Mouse (Mus musculus) cerebellum, adult (tissue): ENCODE measurements around the gene 2810006K23Rik.

Experiments
- ATAC-seq: cut with Nextera tagmentation; 2 replicates; pipeline ENCODE4 v1.9.2; 2017; ENCODE audit warnings: mild to moderate bottlenecking, moderate library complexity, mixed read lengths; ENCODE audit not compliant: insufficient number of reproducible peaks, low FRiP score, low TSS enrichment

Gene 2810006K23Rik

DNA sequence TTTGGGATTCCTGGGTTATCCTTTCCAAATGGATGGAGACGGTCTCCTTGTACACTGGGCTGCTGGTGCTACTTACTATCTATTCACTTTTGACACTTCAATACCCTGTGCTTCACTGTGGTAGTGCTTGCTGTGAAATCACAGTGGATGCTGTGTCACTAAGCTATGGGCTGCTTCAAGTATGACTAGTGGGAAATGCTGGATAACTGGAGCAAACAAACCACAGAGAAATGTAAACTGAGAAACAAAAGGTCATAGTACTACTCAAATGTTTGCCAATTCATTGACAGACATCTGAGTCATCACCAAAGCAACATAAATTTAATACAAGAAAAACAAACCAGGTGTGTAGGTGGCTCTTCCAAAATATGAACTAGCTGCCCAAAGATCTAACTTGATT is 48.5 kb downstream of the 2810006K23Rik start:
- no peak for ATAC-seq

DNA sequence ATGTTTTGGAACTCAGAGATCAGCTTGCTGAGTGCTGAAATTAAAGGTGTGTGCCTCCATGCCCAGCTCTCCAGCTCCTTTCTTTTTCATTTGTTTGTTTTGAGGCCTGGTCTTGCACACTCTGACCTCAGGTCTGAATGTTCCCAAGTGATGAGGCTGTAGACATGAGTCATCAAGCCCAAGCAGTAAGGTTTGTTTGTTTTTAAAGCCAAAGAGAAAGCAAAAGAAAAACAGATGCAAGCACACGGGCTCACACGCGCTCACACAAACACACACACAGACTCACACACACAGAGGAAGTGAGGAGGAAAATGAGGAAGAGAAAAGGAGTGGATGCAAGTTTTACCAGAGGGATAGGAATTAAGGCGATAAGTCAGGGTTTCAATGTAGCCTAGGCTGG is 49.3 kb downstream of the 2810006K23Rik start:
- ATAC-seq = no peak

DNA sequence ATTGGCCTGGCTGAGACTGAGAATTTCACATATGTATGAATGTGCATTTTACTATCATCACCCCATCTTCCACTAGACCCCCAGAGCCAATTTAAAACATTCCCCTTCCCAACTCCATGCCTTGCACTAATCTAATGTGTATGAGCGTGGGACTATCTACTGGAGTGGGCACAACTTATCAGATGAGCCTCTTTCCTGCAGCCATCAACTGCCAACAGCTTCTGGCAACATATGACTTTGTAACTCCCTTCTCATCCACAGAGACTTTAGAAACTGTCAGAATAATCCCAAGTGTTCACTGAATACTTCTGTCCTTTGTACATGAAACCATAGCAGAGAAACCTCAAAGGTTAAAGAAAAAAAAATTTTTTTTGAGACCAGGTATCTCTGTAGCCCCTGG is 52.2 kb downstream of the 2810006K23Rik start:
- no peak for ATAC-seq

DNA sequence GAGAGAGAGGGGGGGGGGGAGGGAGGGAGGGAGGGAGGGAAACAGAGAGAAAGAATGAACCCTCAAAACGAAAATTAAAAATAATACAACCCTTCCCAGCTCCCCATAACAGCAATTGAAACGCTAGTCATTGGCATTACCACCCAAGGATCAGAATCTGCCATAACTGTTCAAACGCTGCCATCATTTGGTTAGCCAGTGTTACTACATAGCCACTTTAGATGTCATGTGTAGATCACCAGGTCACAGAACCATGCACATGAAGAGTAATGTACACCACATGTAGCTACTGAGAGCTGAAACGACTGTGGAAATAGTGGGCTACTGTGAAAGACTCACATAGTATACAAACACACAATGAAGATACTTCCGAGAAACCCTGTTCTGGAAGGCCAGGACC is 60.0 kb downstream of the 2810006K23Rik start:
- no peak for ATAC-seq
